Mouse (Mus musculus) spleen, adult 2 months (tissue): ENCODE measurements around the gene Col1a1.

ENCODE experiments used
- CTCF ChIP-seq: fragments of 200-500 bp; IDR thresholded peaks from 2 replicates; pipeline ENCODE4 v1.5.1; 2011; ENCODE audit warnings: mild to moderate bottlenecking, inconsistent platforms; ENCODE audit not compliant: insufficient read depth, insufficient read length, insufficient replicate concordance; ENCODE audit errors: extremely low read depth
- POLR2A ChIP-seq: fragments of 200-500 bp; IDR thresholded peaks from 2 replicates; pipeline ENCODE4 v1.6.1; 2011; ENCODE audit warnings: low read depth, low read length, inconsistent platforms

GRCm38 (mm10) chr11:95000548-95000947 lies 64.5 kb downstream of the Col1a1 start:
- TF ChIP-seq CTCF (no peak), POLR2A (no peak)
